Mouse (Mus musculus) forelimb bud, embryonic 11.5 days (tissue): ENCODE results near the gene Plek2.
"Not testable (repeated sequence)": the region's sequence is repeated elsewhere in the genome, so short reads cannot be mapped to it uniquely, and the experiment has no call there.

Source experiments
- DNase-seq: peaks from one replicate; pipeline ENCODE4 v3.0.0-alpha.2; 2012; ENCODE audit warnings: low read depth, low spot score

Gene Plek2

GRCm38 (mm10) chr12:78906707-78907162 lies at the start of gene Plek2:
Gene Plek2 (minus strand): TSS chr12:78906964.
- DNase-seq, result no peak

- no peak for DNase-seq
Measured at GRCm38 (mm10) chr12:78956405-78956804, 49.6 kb upstream of the Plek2 start.

DNA sequence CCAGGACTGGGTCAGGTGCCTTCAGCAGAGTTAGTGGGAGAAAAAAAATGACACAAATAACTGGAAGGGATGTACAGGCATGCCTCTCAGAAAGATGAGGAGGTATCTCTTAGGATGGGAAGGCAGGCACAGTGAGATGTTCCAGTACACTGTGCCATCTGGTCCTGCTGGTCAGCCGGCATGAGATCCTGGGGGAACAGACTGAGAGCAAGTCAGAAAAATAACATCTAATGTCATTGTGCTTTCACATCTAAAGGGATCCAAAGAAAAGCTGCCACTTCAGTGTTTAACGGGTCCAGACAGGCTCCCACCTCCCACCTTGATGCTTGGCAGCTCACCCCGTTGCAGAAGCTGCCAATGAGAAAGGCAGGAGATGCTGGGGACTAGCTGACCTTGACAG lies 45.7 kb upstream of the Plek2 start:
- DNase-seq, result no peak

DNA sequence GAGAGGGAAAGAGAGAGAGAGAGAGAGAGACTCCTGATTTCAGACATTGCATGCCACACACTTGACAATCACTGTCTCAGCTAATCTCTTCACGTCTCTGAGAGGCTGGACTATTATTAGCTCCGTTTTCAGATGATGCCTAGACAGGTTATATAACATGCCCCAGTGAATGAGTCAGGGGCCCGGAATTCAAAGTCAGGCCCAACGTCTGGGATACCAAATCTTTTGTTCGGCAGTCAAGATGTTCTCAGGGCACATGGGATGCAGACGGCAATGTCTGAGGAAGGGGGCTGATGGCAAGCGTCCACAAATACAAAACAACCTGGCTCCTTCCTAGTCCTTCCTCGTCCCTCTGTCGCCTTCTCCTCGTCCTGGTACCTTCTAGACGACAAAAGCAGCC lies 45.3 kb upstream of the Plek2 start:
- no peak for DNase-seq

GRCm38 (mm10) chr12:78947661-78948060 lies 40.9 kb upstream of the Plek2 start:
- DNase-seq, result no peak

DNA sequence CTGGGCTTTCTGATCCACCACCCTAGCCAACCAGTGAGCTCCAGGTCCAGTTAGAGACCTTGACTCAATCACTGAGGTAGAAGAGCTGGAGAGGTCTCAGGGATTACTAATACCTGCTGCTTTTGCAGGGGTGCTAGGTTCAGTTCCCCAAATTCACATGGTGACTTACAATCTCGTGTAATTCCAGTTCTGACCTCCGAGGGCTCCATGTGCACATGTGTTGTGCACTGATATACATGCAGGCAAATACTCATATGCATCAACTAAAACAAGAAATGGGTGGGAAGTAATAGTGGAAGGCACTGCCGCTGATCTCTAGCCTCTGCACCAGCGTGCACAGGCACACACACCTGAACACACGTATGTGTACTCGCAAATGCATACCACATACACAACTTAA lies 40.4 kb upstream of the Plek2 start:
- no peak for DNase-seq

DNA sequence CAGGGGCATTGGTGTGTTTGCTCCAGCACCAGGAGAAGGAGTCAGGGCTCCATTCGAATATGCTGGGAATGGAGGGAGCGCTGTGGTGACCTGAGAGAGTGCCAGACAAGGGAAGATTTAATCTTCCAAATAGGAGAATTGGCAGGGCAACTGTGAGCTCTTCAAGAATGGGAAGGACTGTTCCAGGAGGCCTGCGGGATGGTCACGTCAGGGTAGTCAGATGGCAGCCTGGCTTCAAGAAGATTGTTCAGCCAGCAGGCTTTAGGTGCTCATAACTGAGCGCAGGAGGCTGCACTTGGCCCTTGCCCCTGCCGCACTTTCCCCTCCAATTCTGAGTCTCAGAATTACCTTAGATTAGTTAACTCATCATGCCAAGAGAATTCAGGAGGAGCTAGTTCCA lies 36.2 kb upstream of the Plek2 start:
- DNase-seq, result no peak

- DNase-seq, result no peak
Measured at GRCm38 (mm10) chr12:78940081-78940480, 33.3 kb upstream of the Plek2 start.

DNA sequence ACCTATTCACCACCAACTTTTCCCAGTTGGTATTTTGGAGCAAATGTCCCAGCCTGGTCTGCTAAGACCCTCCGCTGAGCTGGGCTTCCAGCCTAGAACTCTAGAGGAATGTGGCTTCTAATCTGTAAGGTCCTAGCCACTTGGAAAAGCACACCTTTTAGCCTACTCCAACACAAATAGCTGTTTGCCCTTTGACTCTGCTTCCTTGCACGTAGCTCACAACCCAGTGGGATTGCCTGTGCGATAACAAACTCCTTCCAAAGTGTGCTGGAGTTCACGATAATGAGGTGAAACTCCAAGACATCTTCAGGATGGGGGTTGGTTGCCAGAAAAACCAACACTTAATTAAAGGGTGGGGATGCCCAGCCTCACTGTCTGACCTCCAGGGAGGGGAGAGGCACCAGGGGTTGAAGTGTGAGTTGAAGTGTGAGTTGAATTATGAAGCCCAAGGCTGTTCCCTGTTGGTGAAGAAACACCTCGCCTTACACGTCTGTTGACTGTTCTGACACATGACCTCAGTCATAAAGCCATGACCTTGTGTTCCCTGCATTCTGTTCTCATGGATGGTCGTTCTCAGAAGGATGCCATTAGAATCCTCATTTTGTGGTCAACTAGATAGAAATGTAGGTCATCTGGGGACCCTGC lies 32.8 kb upstream of the Plek2 start:
- no peak for DNase-seq

GRCm38 (mm10) chr12:78936494-78936893 lies 29.7 kb upstream of the Plek2 start:
- no peak for DNase-seq

GRCm38 (mm10) chr12:78929900-78930299 lies 23.1 kb upstream of the Plek2 start:
- DNase-seq, result no peak

GRCm38 (mm10) chr12:78927287-78927686 lies 20.5 kb upstream of the Plek2 start:
- no peak for DNase-seq

- no peak for DNase-seq
Measured at GRCm38 (mm10) chr12:78923539-78924189, 16.9 kb upstream of the Plek2 start.

DNA sequence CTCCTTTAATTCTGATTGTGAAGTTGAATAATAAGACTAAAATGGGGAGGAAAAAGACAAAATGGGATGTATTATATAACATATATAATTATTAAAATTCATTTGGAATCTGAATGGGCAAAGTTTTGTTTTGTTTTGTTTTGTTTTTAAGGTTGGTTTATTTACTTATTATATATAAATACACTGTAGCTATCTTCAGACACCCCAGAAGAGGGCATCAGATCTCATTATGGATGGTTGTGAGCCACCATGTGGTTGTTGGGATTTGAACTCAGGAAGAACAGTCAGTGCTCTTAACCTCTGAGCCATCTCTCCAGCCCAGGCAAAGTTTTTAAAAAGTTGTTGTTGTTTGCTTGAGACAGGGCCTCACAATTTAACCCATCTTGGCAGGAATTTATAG lies 16.2 kb upstream of the Plek2 start:
- DNase-seq, result not testable (repeated sequence)

GRCm38 (mm10) chr12:78922058-78922457 lies 15.3 kb upstream of the Plek2 start:
- DNase-seq, result no peak

GRCm38 (mm10) chr12:78921421-78921820 lies 14.7 kb upstream of the Plek2 start:
- DNase-seq, result no peak

GRCm38 (mm10) chr12:78919079-78919712 lies 12.4 kb upstream of the Plek2 start:
- peak; percentile 66 for DNase-seq

DNA sequence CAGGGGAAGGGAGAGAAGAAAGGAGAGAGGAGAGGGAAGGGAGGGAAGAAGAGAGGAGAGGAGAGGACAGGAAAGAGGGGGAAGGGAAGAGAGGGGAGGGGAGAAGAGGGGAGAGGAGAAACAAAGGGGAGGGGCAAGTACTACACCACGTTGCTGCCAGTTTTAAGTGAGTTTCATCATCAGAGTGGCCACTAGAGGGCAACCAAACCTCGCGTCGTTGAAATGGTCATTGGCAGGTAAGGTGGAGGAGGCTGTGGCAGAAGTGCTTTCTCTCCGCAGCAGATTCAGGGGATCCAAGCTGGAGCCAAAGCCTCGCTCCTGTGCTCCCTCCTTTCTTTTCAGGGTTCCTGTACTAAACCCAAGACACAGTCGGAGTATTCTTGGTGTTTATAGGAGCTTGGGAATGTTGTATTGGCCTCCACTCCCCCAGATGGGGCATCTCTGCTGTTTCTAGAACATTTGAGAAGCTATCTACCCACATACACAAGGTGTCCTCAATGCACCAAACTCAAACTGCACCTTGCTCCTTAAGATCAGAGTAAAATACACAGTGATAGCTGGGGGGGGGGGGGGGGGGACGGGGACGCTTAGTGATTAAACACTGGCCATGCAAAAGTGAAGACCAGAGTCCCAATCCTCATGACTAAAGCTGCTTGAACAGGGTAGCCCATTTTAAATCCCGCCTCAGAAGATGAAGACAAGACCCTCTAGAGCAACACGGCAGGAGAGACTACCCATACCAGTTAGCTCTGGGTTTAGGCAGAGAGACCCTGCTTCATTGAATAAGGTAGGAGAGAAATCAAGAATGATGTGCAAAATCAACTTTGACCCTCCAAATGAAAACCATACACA lies 11.7 kb upstream of the Plek2 start:
- peak; percentile 91 for DNase-seq

DNA sequence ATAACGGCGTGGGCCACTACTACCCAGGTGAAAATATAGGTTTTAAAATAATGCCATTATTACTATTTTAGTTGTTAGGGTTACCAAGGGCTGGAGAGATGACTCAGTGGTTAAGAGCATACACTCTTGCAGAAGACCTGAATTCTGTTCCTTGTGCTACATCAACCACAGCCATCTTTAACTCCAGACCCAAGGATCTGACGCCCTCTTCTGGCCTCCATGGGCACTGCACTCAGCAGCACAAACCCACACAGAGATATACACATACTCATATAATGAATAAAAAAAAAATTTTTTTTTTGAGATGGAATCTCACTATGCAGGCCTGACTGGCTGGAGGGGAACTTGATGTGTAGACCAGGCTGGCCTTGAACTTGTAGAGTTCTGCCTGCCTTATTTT lies 9.5 kb upstream of the Plek2 start:
- DNase-seq, result no peak

DNA sequence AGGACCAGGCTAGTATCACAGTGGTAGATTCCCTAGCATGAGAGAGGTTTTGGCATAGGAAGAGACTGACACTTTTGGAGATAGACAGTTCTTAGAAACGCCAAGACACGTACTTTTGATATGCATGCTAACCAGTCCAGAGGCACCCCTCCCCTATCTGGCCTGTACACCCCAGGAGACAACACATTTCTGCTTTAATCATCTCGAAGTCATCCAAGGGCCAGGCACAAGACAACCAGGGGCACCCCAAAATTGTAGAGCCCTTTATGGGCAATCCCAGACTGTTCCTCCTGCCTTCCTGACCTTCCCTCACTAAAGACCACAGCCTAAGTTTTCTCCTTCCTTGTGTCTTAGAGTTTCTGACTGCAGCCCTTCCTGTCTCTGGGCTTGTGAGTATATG lies 8.8 kb upstream of the Plek2 start:
- DNase-seq, result no peak

DNA sequence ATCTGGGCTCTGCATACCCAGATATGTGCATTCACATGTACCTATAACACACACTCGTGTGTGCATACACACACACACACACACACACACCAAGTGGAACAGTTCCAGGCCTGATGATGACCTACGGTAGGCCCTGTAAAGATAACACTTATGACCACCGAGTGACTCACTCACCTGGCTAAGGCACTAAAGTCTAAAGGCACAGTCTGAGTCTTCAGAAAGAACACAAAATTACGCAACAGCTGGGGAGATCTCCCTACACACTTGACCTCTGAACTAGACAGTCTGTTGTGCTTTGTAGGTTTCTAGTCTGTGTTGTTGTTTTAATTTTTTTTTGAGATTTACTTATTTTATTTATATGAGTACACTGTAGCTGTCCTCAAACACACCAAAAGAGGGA lies 7.7 kb upstream of the Plek2 start:
- DNase-seq, result no peak
